In genomic region chr17:79172328-79172727, GRCm38 (mm10) we compare ENCODE assay signal across 23 mouse cellular contexts.
DNase-seq lines count a peak whose midpoint lies in the region; ATAC-seq and TF ChIP-seq lines count a peak whose summit lies in the region.
"Had no signal": no experiment of that assay in that cellular context is flagged by ENCODE, and none has a peak within 500 bp of the region (broad histone marks: within the 10 kb centered on the region; RNA-seq: fewer than 3 reads in every experiment).

No protein-coding gene starts in this region.

- H3K9ac ChIP-seq in lung, embryonic 14.5 days = no peak overlapping the region
- H3K9ac ChIP-seq: forebrain, embryonic 13.5 days; hindbrain, embryonic 14.5 days; limb, embryonic 15.5 days; liver, embryonic 14.5 days; neural tube, embryonic 13.5 days had no signal

- TF ChIP-seq CTCF in lung, embryonic 14.5 days (IDR thresholded peaks at IDR 0.05; ENCODE audit: low read depth) = no peak
- TF ChIP-seq CTCF in embryonic fibroblast, embryonic 13.5 days (IDR thresholded peaks at IDR 0.05; ENCODE audit: borderline replicate concordance, insufficient read depth, low read length) = no peak

- no peaks in the 10 kb centered on the region for H3K27me3 ChIP-seq in lung, embryonic 14.5 days (ENCODE audit: insufficient read depth, low read length)
- H3K27me3 ChIP-seq: forebrain, embryonic 13.5 days; limb, embryonic 15.5 days; neural tube, embryonic 13.5 days had no signal

- TF ChIP-seq POLR2A in embryonic fibroblast, embryonic 13.5 days (IDR thresholded peaks at IDR 0.05; ENCODE audit: low read depth, low read length) = no peak

- 32% methylated on average over 2 of the region's 2 CpGs for WGBS in lung, embryonic 14.5 days

- H3K9me3 ChIP-seq in lung, embryonic 14.5 days (ENCODE audit: low read depth, low read length) = no peaks in the 10 kb centered on the region
- H3K9me3 ChIP-seq: forebrain, embryonic 13.5 days; limb, embryonic 15.5 days; neural tube, embryonic 13.5 days had no signal

- no peak overlapping the region for H3K4me2 ChIP-seq in lung, embryonic 14.5 days
- H3K4me2 ChIP-seq: forebrain, embryonic 13.5 days; hindbrain, embryonic 14.5 days; limb, embryonic 15.5 days; neural tube, embryonic 13.5 days had no signal

- H3K4me3 ChIP-seq in lung, embryonic 14.5 days (ENCODE audit: low read depth, low read length) = no peak overlapping the region
- no peak overlapping the region for H3K4me3 ChIP-seq in embryonic fibroblast, embryonic 13.5 days (ENCODE audit: insufficient read depth, low read length)
- H3K4me3 ChIP-seq: erythroblast, embryonic 14.5 days; forebrain, embryonic 13.5 days; left cerebral cortex, adult 2 months; limb, embryonic 15.5 days; neural tube, embryonic 13.5 days had no signal

- DNase-seq in kidney, adult 11 months = peak; percentile 6
- no peak for DNase-seq in kidney, adult 8-10 months
- peak; percentile 45 for DNase-seq in lung, embryonic 14.5 days
- no peak for DNase-seq in lung, postnatal 25 days (ENCODE audit: low spot score)
- DNase-seq in lung, postnatal 14 days = peak; percentile 12
- no peak for DNase-seq in spleen, postnatal 10 days (ENCODE audit: low spot score in 2 of 2)
- DNase-seq: adrenal gland, postnatal 25 days; cerebellum, adult 9-10 months; heart, postnatal 36 days; layer of hippocampus, adult 9-11 months; left cerebral cortex, postnatal 4 days; midbrain, embryonic 14.5 days; thymus, postnatal 25 days had no signal

- no peaks in the 10 kb centered on the region for H3K36me3 ChIP-seq in lung, embryonic 14.5 days (ENCODE audit: insufficient read depth)
- H3K36me3 ChIP-seq: limb, embryonic 15.5 days; neural tube, embryonic 13.5 days had no signal

- H3K27ac ChIP-seq in lung, embryonic 14.5 days (ENCODE audit: low read depth) = no peak overlapping the region
- H3K27ac ChIP-seq in embryonic fibroblast, embryonic 13.5 days (ENCODE audit: insufficient read depth, low read length) = peak overlapping the region; percentile 69; the same call in 1 of the 2 replicates
- H3K27ac ChIP-seq: forebrain, embryonic 13.5 days; hindbrain, embryonic 14.5 days; left cerebral cortex, adult 2 months; limb, embryonic 15.5 days; liver, embryonic 14.5 days; neural tube, embryonic 13.5 days had no signal

- H3K4me1 ChIP-seq in lung, embryonic 14.5 days (ENCODE audit: insufficient read depth) = 0 out of 2 replicates have a peak, but pooled peaks cover 3% of the 10 kb centered on the region
- H3K4me1 ChIP-seq in embryonic fibroblast, embryonic 13.5 days (ENCODE audit: control insufficient read depth, insufficient read depth, low read length) = peaks cover 2% of the 10 kb centered on the region
- H3K4me1 ChIP-seq: forebrain, embryonic 13.5 days; limb, embryonic 15.5 days had no signal

- ATAC-seq in lung, embryonic 14.5 days (ENCODE audit: insufficient read depth) = no peak
- ATAC-seq in erythroblast, adult 5-6 weeks (replicated peaks; ENCODE audit: low FRiP score, poor library complexity, severe bottlenecking) = no peak
- ATAC-seq: forebrain, embryonic 13.5 days; inflammation-experienced regulatory T-cells, adult 6 months had no signal

Comparison
In these comparisons a context has a peak if more than half of its experiments do, and no peak if none do; other contexts are left out.
1. DNase-seq: peak in kidney, adult 11 months (single experiment), lung, embryonic 14.5 days (single experiment) and lung, postnatal 14 days (single experiment); none in kidney, adult 8-10 months (0 of 2), lung, postnatal 25 days (single experiment) and spleen, postnatal 10 days (0 of 2).